Mouse (Mus musculus) myocyte (in vitro differentiated cells): ENCODE measurements around the gene Lmbr1. TPM values are rescaled to one million over a fixed set of nuclear protein-coding genes. Genes with fewer than 3 reads are reported as not detected.

Source experiments
- H3K27me3 ChIP-seq: one replicate; pipeline ENCODE4 v1.6.1; 2011; ENCODE audit not compliant: control insufficient read depth, insufficient read depth, insufficient read length
- H3K36me3 ChIP-seq: one replicate; pipeline ENCODE4 v1.6.1; 2011; ENCODE audit not compliant: control insufficient read depth, insufficient read depth
- H3K4me2 ChIP-seq: one replicate; pipeline ENCODE4 v1.6.1; 2011; ENCODE audit warnings: low read depth, control low read depth
- H3K4me3 ChIP-seq: one replicate; pipeline ENCODE4 v1.5.1; 2011; ENCODE audit warnings: mild to moderate bottlenecking, control low read depth, moderate library complexity
- H3K79me2 ChIP-seq: one replicate; pipeline ENCODE4 v1.6.1; 2011; ENCODE audit not compliant: control insufficient read depth, insufficient read depth
- H3ac ChIP-seq: one replicate; pipeline ENCODE4 v1.6.1; 2011; ENCODE audit not compliant: control insufficient read depth, insufficient read length
- CEBPB ChIP-seq: IDR thresholded peaks from 2 replicates; pipeline ENCODE4 v1.6.1; 2011; ENCODE audit warnings: mild to moderate bottlenecking, moderate library complexity; ENCODE audit not compliant: poor library complexity, insufficient read depth, severe bottlenecking
- E2F4 ChIP-seq: IDR thresholded peaks from one replicate; pipeline ENCODE4 v1.6.1; 2011; ENCODE audit warnings: mild to moderate bottlenecking, control low read depth, moderate library complexity; ENCODE audit not compliant: insufficient read depth
- MAX ChIP-seq: IDR thresholded peaks from one replicate; pipeline ENCODE4 v1.6.1; 2011; ENCODE audit warnings: low read depth, mild to moderate bottlenecking, control low read depth
- MYOD1 ChIP-seq, 3 experiments: IDR thresholded peaks; one replicate each; pipeline ENCODE4 v1.6.1; 2011; ENCODE audit warnings: control low read depth in 2 of 3, low read depth in 2 of 3, mild to moderate bottlenecking in 2 of 3, moderate library complexity in 1 of 3; ENCODE audit not compliant: insufficient read length in 2 of 3, control insufficient read depth in 1 of 3
- MYOG ChIP-seq, 3 experiments: IDR thresholded peaks; one replicate each; pipeline ENCODE4 v1.6.1; 2011; ENCODE audit warnings: control low read depth in 2 of 3, low read depth in 2 of 3, mild to moderate bottlenecking in 2 of 3; ENCODE audit not compliant: insufficient read length in 2 of 3, control insufficient read depth in 1 of 3, insufficient read depth in 1 of 3
- POLR2A ChIP-seq: IDR thresholded peaks from one replicate; pipeline ENCODE4 v1.6.1; 2011; ENCODE audit warnings: low read depth, mild to moderate bottlenecking, control low read depth, moderate library complexity; ENCODE audit not compliant: insufficient read length
- POLR2AphosphoS2 ChIP-seq: IDR thresholded peaks from one replicate; pipeline ENCODE4 v1.6.1; 2011; ENCODE audit warnings: low read depth, control low read depth; ENCODE audit not compliant: insufficient read length
- REST ChIP-seq: IDR thresholded peaks from one replicate; pipeline ENCODE4 v1.6.1; 2011; ENCODE audit warnings: mild to moderate bottlenecking, control low read depth, moderate library complexity; ENCODE audit not compliant: insufficient read depth, insufficient read length
- SRF ChIP-seq: IDR thresholded peaks from one replicate; pipeline ENCODE4 v1.6.1; 2011; ENCODE audit warnings: low read depth; ENCODE audit not compliant: control insufficient read depth, insufficient read length
- TCF12 ChIP-seq: IDR thresholded peaks from one replicate; pipeline ENCODE4 v1.6.1; 2011; ENCODE audit warnings: mild to moderate bottlenecking, control low read depth; ENCODE audit not compliant: poor library complexity, insufficient read depth, severe bottlenecking
- TCF3 ChIP-seq: IDR thresholded peaks from one replicate; pipeline ENCODE4 v1.6.1; 2011; ENCODE audit warnings: low read depth, control low read depth; ENCODE audit not compliant: insufficient read length
- USF1 ChIP-seq: IDR thresholded peaks from one replicate; pipeline ENCODE4 v1.6.1; 2011; ENCODE audit warnings: low read depth, mild to moderate bottlenecking, control low read depth, moderate library complexity
- polyA plus RNA-seq: library from polyadenylated mRNA; unstranded; fragments of >200 nt; fragmentation: generic; extraction: Trizol; gene quantifications from one replicate; pipeline ENCODE4 v1.2.1, GENCODE M21; 2012; ENCODE audit warnings: missing spikeins

Gene Lmbr1
- polyA plus RNA-seq, 1 experiment = 2.9 TPM

GRCm38 (mm10) chr5:29293194-29293593 lies 85.0 kb downstream of the Lmbr1 start:
- no peaks in the 10 kb centered on the region for H3K79me2 ChIP-seq
- H3K4me3 ChIP-seq = no peak overlapping the region
- no peak overlapping the region for H3K4me2 ChIP-seq
- no peak overlapping the region for H3ac ChIP-seq
- no peaks in the 10 kb centered on the region for H3K27me3 ChIP-seq
- H3K36me3 ChIP-seq = no peaks in the 10 kb centered on the region
- no peak for TF ChIP-seq E2F4
- no peak for TF ChIP-seq TCF3
- TF ChIP-seq CEBPB = no peak
- no peak for TF ChIP-seq SRF
- TF ChIP-seq REST = no peak
- TF ChIP-seq TCF12 = no peak
- no peak for TF ChIP-seq USF1
- TF ChIP-seq POLR2AphosphoS2 = no peak
- TF ChIP-seq MYOD1 (IDR thresholded peaks at IDR 0.05; ENCODE audit: control insufficient read depth in 1 of 3, insufficient read length in 2 of 3, low read depth in 2 of 3) = no peak
- TF ChIP-seq MYOG (IDR thresholded peaks at IDR 0.05; ENCODE audit: control insufficient read depth in 1 of 3, insufficient read depth in 1 of 3, insufficient read length in 2 of 3, low read depth in 2 of 3) = no peak
- TF ChIP-seq MAX = no peak
- TF ChIP-seq POLR2A = no peak

- no peak overlapping the region for H3K4me3 ChIP-seq
- TF ChIP-seq USF1 = no peak
- no peaks in the 10 kb centered on the region for H3K27me3 ChIP-seq
- H3ac ChIP-seq = no peak overlapping the region
- H3K4me2 ChIP-seq = no peak overlapping the region
- H3K79me2 ChIP-seq = no peaks in the 10 kb centered on the region
- H3K36me3 ChIP-seq = no peaks in the 10 kb centered on the region
Measured at GRCm38 (mm10) chr5:29290110-29290509, 88.1 kb downstream of the Lmbr1 start.

- Histone ChIP-seq H3K79me2 (no peaks in the 10 kb centered on the region), H3K4me2 (no peak overlapping the region), H3K36me3 (no peaks in the 10 kb centered on the region), H3ac (no peak overlapping the region), H3K27me3 (no peaks in the 10 kb centered on the region), H3K4me3 (no peak overlapping the region)
- no peak for TF ChIP-seq MYOG (IDR thresholded peaks at IDR 0.05; ENCODE audit: control insufficient read depth in 1 of 3, insufficient read depth in 1 of 3, insufficient read length in 2 of 3, low read depth in 2 of 3)
- no peak for TF ChIP-seq MYOD1 (IDR thresholded peaks at IDR 0.05; ENCODE audit: control insufficient read depth in 1 of 3, insufficient read length in 2 of 3, low read depth in 2 of 3)
- no peak for TF ChIP-seq MAX
- TF ChIP-seq CEBPB = no peak
- no peak for TF ChIP-seq POLR2AphosphoS2
- TF ChIP-seq USF1 = no peak
- no peak for TF ChIP-seq REST
- TF ChIP-seq SRF = no peak
- TF ChIP-seq TCF12 = no peak
- TF ChIP-seq E2F4 = no peak
Measured at GRCm38 (mm10) chr5:29289703-29290102, 88.5 kb downstream of the Lmbr1 start.

GRCm38 (mm10) chr5:29281081-29281480 lies 97.1 kb downstream of the Lmbr1 start:
- Histone ChIP-seq H3K4me3 (no peak overlapping the region), H3K79me2 (no peaks in the 10 kb centered on the region), H3K27me3 (no peaks in the 10 kb centered on the region), H3K36me3 (no peaks in the 10 kb centered on the region), H3ac (no peak overlapping the region), H3K4me2 (no peak overlapping the region)
- TF ChIP-seq MYOG (IDR thresholded peaks at IDR 0.05; ENCODE audit: control insufficient read depth in 1 of 3, insufficient read depth in 1 of 3, insufficient read length in 2 of 3, low read depth in 2 of 3) = no peak
- no peak for TF ChIP-seq MYOD1 (IDR thresholded peaks at IDR 0.05; ENCODE audit: control insufficient read depth in 1 of 3, insufficient read length in 2 of 3, low read depth in 2 of 3)
- no peak for TF ChIP-seq E2F4
- no peak for TF ChIP-seq CEBPB
- no peak for TF ChIP-seq MAX
- no peak for TF ChIP-seq TCF12
- TF ChIP-seq REST = no peak
- no peak for TF ChIP-seq POLR2AphosphoS2

- Histone ChIP-seq H3ac (no peak overlapping the region), H3K4me3 (no peak overlapping the region), H3K4me2 (no peak overlapping the region), H3K27me3 (no peaks in the 10 kb centered on the region), H3K79me2 (no peaks in the 10 kb centered on the region), H3K36me3 (no peaks in the 10 kb centered on the region)
- TF ChIP-seq E2F4 (no peak), SRF (no peak), POLR2AphosphoS2 (no peak), MYOG (IDR thresholded peaks at IDR 0.05; ENCODE audit: control insufficient read depth in 1 of 3, insufficient read depth in 1 of 3, insufficient read length in 2 of 3, low read depth in 2 of 3) (no peak), POLR2A (no peak), REST (no peak)
Measured at GRCm38 (mm10) chr5:29274746-29275145, 103.4 kb downstream of the Lmbr1 start.
